Mouse (Mus musculus) spleen, adult 2 months (tissue): ENCODE measurements around the gene Kif5a.

Experiments
- CTCF ChIP-seq: fragments of 200-500 bp; IDR thresholded peaks from 2 replicates; pipeline ENCODE4 v1.5.1; 2011; ENCODE audit warnings: mild to moderate bottlenecking, inconsistent platforms; ENCODE audit not compliant: insufficient read depth, insufficient read length, insufficient replicate concordance; ENCODE audit errors: extremely low read depth
- POLR2A ChIP-seq: fragments of 200-500 bp; IDR thresholded peaks from 2 replicates; pipeline ENCODE4 v1.6.1; 2011; ENCODE audit warnings: low read depth, low read length, inconsistent platforms

DNA sequence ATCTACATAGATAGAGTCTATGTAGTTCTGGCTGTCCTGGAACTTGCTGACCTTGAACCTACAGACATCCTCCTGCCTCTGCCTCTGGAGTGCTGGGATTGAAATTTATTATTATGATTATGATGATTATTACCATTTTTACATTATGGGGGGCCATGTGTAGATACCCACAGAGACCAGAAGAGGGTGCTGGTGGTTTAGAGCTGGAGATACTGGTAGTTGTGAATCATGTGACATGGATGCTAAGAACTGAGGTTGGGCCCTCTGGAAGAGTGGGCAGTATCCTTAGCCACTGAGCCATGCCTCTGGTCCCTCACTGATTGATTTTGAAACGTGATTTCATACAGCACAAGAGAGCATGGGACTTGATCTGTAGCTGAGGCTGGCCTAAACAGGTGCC, 76.7 kb downstream of the Kif5a start:
- TF ChIP-seq CTCF: no peak
- TF ChIP-seq POLR2A: no peak
